ENCODE assay signal across 25 mouse cellular contexts in the genomic region with DNA sequence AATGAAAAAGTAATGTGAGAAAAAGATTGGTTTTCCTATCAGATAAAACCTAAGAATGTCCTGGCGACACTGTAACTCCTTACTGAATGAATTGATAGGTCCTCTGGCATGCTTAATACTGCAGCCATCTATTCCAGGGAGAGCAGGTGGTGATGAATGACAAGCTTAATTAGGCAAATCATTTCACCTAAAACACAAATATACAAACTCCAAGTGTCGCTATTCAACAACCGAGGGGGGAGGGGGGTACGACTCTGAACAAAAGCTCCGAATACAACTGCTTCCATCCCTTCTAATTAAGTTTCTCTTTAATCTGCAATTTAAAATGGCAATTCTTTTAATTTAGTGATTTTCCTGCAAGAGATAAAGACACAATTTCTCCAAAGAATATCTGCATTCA.
"Had no signal": no experiment of that assay in that cellular context is flagged by ENCODE, and none has a peak within 500 bp of the region (broad histone marks: within the 10 kb centered on the region; RNA-seq: fewer than 3 reads in every experiment).

No protein-coding gene starts in this region.

- H3K27ac ChIP-seq: heart, adult 2 months; heart, embryonic 13.5 days; heart, embryonic 15.5 days; hindbrain, embryonic 15.5 days; hindbrain, postnatal 0 days; kidney, postnatal 0 days; limb, embryonic 13.5 days; limb, embryonic 15.5 days; liver, embryonic 12.5 days; liver, embryonic 14.5 days had no signal

- H3K9me3 ChIP-seq: heart, embryonic 13.5 days; heart, embryonic 15.5 days; hindbrain, embryonic 13.5 days; hindbrain, embryonic 15.5 days; kidney, embryonic 15.5 days; limb, embryonic 13.5 days; limb, embryonic 15.5 days; liver, embryonic 12.5 days had no signal

- H3K36me3 ChIP-seq: heart, embryonic 15.5 days; hindbrain, embryonic 15.5 days had no signal

- H3K4me2 ChIP-seq: heart, embryonic 11.5 days; heart, embryonic 13.5 days; heart, embryonic 15.5 days; hindbrain, embryonic 13.5 days; hindbrain, embryonic 15.5 days; kidney, embryonic 15.5 days; limb, embryonic 13.5 days; limb, embryonic 15.5 days; liver, embryonic 12.5 days had no signal

- H3K4me3 ChIP-seq: heart, adult 2 months; heart, embryonic 13.5 days; heart, embryonic 15.5 days; hindbrain, embryonic 13.5 days; hindbrain, embryonic 15.5 days; kidney, embryonic 15.5 days; limb, embryonic 13.5 days; limb, embryonic 15.5 days; liver, embryonic 12.5 days had no signal

- DNase-seq: gastrocnemius, postnatal 14 days; gastrocnemius, postnatal 36 days; heart, adult 11 months; heart, adult 2 months; heart, postnatal 14 days; heart, postnatal 36 days; kidney, adult 11 months; kidney, adult 2 months; kidney, adult 9 months; kidney, postnatal 14 days; kidney, postnatal 36 days; left cerebral cortex, postnatal 4 days had no signal

- H3K9ac ChIP-seq: heart, embryonic 13.5 days; heart, embryonic 15.5 days; hindbrain, embryonic 13.5 days; hindbrain, embryonic 15.5 days; limb, embryonic 13.5 days; limb, embryonic 15.5 days; liver, embryonic 12.5 days; liver, embryonic 14.5 days had no signal

- H3K27me3 ChIP-seq: heart, embryonic 15.5 days; hindbrain, embryonic 15.5 days; kidney, embryonic 15.5 days; limb, embryonic 15.5 days; liver, embryonic 12.5 days had no signal

- ATAC-seq: hindbrain, postnatal 0 days; intestine, embryonic 16.5 days; liver, embryonic 12.5 days had no signal
